Mouse (Mus musculus) kidney, adult 18-20 months (tissue): ENCODE data around the gene Gm49380.

Experiments
- DNase-seq: peaks from one replicate; pipeline ENCODE4 v3.0.0; 2021

Gene Gm49380

GRCm38 (mm10) chr9:44073115-44073514 is 40.2 kb downstream of the Gm49380 start:
- DNase-seq: peak; percentile 5

- DNase-seq: peak; percentile 16
Measured at GRCm38 (mm10) chr9:44072599-44072915, 40.7 kb downstream of the Gm49380 start.

- DNase-seq: no peak
Measured at GRCm38 (mm10) chr9:44071914-44072598, 41.2 kb downstream of the Gm49380 start.

GRCm38 (mm10) chr9:44070844-44071231 is 42.5 kb downstream of the Gm49380 start:
- DNase-seq: no peak

- no peak for DNase-seq
Measured at GRCm38 (mm10) chr9:44070113-44070843, 43.0 kb downstream of the Gm49380 start.

- no peak for DNase-seq
Measured at GRCm38 (mm10) chr9:44069252-44069651, 44.0 kb downstream of the Gm49380 start.

GRCm38 (mm10) chr9:44067960-44068330 is 45.4 kb downstream of the Gm49380 start:
- DNase-seq: no peak

GRCm38 (mm10) chr9:44067241-44067959 is 45.9 kb downstream of the Gm49380 start:
- DNase-seq: no peak

- peak; percentile 100 for DNase-seq
Measured at GRCm38 (mm10) chr9:44066785-44067225, 46.5 kb downstream of the Gm49380 start, which contains the start of gene Usp2. Gene Usp2 (plus strand): TSS chr9:44067021.

- DNase-seq: no peak
Measured at GRCm38 (mm10) chr9:44065177-44065576, 48.1 kb downstream of the Gm49380 start.

GRCm38 (mm10) chr9:44058606-44059005 is 54.7 kb downstream of the Gm49380 start:
- DNase-seq: no peak

GRCm38 (mm10) chr9:44053936-44054335 is 59.4 kb downstream of the Gm49380 start:
- DNase-seq: no peak

- DNase-seq: no peak
Measured at GRCm38 (mm10) chr9:44052855-44053254, 60.4 kb downstream of the Gm49380 start.

GRCm38 (mm10) chr9:44049381-44050165 is 63.7 kb downstream of the Gm49380 start:
- no peak for DNase-seq

GRCm38 (mm10) chr9:44048541-44049380 is 64.5 kb downstream of the Gm49380 start:
- DNase-seq: no peak

- DNase-seq: no peak
Measured at GRCm38 (mm10) chr9:44047571-44048490, 65.5 kb downstream of the Gm49380 start.

- no peak for DNase-seq
Measured at GRCm38 (mm10) chr9:44047071-44047470, 66.2 kb downstream of the Gm49380 start.

GRCm38 (mm10) chr9:44046426-44046825 is 66.9 kb downstream of the Gm49380 start:
- no peak for DNase-seq

- no peak for DNase-seq
Measured at GRCm38 (mm10) chr9:44045884-44046272, 67.4 kb downstream of the Gm49380 start.

GRCm38 (mm10) chr9:44045158-44045883 is 68.0 kb downstream of the Gm49380 start:
- no peak for DNase-seq
